Mouse (Mus musculus) neural tube, embryonic 11.5 days (tissue): ENCODE data around the gene Adad1. TPM values are rescaled to one million over a fixed set of nuclear protein-coding genes. Genes with fewer than 3 reads are reported as not detected.

Source experiments
- ATAC-seq: fragments of 200-750 bp; cut with Nextera tagmentation; 2 replicates; pipeline ENCODE4 v1.8.0; 2017; ENCODE audit warnings: moderate number of reproducible peaks, mild to moderate bottlenecking, moderate TSS enrichment, moderate library complexity; ENCODE audit not compliant: insufficient read depth, low FRiP score, low TSS enrichment
- DNase-seq: peaks from one replicate; pipeline ENCODE4 v3.0.0-alpha.2; 2015; ENCODE audit warnings: low spot score
- H3K27ac ChIP-seq: fragments of 300-500 bp; sonication (generic); 2 replicates; pipeline ENCODE4 v1.5.1; 2014; ENCODE audit warnings: low read depth, mild to moderate bottlenecking, low read length
- H3K27me3 ChIP-seq: fragments of 300-500 bp; sonication (generic); 2 replicates; pipeline ENCODE4 v1.6.1; 2014; ENCODE audit warnings: mild to moderate bottlenecking, low read length, mixed read lengths; ENCODE audit not compliant: control insufficient read depth, insufficient read depth
- H3K36me3 ChIP-seq: fragments of 300-500 bp; sonication (generic); 2 replicates; pipeline ENCODE4 v1.6.1; 2014; ENCODE audit warnings: mild to moderate bottlenecking, low read length, moderate library complexity, mixed read lengths; ENCODE audit not compliant: control insufficient read depth, insufficient read depth
- H3K4me1 ChIP-seq: fragments of 300-500 bp; sonication (generic); 2 replicates; pipeline ENCODE4 v1.6.1; 2014; ENCODE audit warnings: low read length, mixed read lengths; ENCODE audit not compliant: control insufficient read depth, insufficient read depth
- H3K4me2 ChIP-seq: fragments of 300-500 bp; sonication (generic); 2 replicates; pipeline ENCODE4 v1.6.1; 2014; ENCODE audit warnings: low read depth, mild to moderate bottlenecking, moderate library complexity
- H3K4me3 ChIP-seq: fragments of 300-500 bp; sonication (generic); 2 replicates; pipeline ENCODE4 v1.5.1; 2014; ENCODE audit warnings: low read depth, low read length
- H3K9ac ChIP-seq: fragments of 300-500 bp; sonication (generic); 2 replicates; pipeline ENCODE4 v1.6.1; 2014; ENCODE audit warnings: mild to moderate bottlenecking, low read length
- H3K9me3 ChIP-seq: fragments of 300-500 bp; sonication (generic); 2 replicates; pipeline ENCODE4 v1.6.1; 2016; ENCODE audit warnings: low read length; ENCODE audit not compliant: control insufficient read depth
- WGBS: fragments of 180-500 bp; shearing (Covaris S2); extraction: QIAGEN DNeasy Blood & Tissue Kit; methylation state at CpG from one replicate; pipeline ENCODE4 v1.1.7; 2014; 5-methylcytosine and 5-hydroxymethylcytosine counted together
- polyA plus RNA-seq: library from polyadenylated mRNA; unstranded; fragments of >200 nt; fragmentation: Nextera tagmentation; extraction: Ambion mirVana; gene quantifications from 2 replicates; pipeline ENCODE4 v1.2.1, GENCODE M21; 2014

Gene Adad1
- polyA plus RNA-seq, 1 experiment from 2014 or later: 0.40 TPM

GRCm38 (mm10) chr3:37128269-37128668 is 64.9 kb downstream of the Adad1 start:
- 56% methylated on average over 4 of the region's 4 CpGs for WGBS
- ATAC-seq (no peak), DNase-seq (peak; percentile 14)

DNA sequence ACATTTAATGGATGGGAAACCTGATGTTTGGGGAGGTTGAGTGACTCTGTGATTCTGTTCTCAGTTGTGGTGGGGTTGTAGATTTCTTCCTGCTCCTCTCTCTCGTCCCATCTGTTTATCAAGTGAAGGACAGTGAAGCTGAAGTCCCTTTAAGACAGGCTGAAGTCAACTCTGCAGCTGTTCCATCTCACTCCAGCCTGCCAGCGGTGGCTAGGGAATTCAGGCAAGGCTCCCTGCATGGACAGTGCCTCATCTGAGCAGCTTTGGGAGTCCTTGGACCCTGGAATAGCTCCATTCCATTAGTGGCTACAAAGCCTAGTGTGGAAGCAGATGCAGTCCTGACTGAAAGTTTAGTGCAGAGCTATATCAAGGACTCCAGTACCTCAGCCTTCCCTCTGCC is 65.7 kb downstream of the Adad1 start:
- WGBS: 63% methylated on average over 2 of the region's 2 CpGs
- no peaks in the 10 kb centered on the region for H3K9me3 ChIP-seq
- no peak overlapping the region for H3K4me2 ChIP-seq
- H3K36me3 ChIP-seq: no peaks in the 10 kb centered on the region
- ATAC-seq: no peak
- H3K9ac ChIP-seq: no peak overlapping the region
- H3K27me3 ChIP-seq: no peaks in the 10 kb centered on the region
- DNase-seq: no peak
- no peak overlapping the region for H3K27ac ChIP-seq
- no peaks in the 10 kb centered on the region for H3K4me1 ChIP-seq
- H3K4me3 ChIP-seq: no peak overlapping the region

More at GRCm38 (mm10) chr3:37128269-37128668, 64.9 kb downstream of the Adad1 start:
- no peaks in the 10 kb centered on the region for H3K4me1 ChIP-seq
- no peak overlapping the region for H3K9ac ChIP-seq
- H3K4me3 ChIP-seq: no peak overlapping the region
- no peak overlapping the region for H3K4me2 ChIP-seq
- H3K36me3 ChIP-seq: no peaks in the 10 kb centered on the region
- no peaks in the 10 kb centered on the region for H3K27me3 ChIP-seq
- no peak overlapping the region for H3K27ac ChIP-seq
- no peaks in the 10 kb centered on the region for H3K9me3 ChIP-seq

GRCm38 (mm10) chr3:37137231-37137630 is 73.9 kb downstream of the Adad1 start:
- no peak overlapping the region for H3K4me2 ChIP-seq
- H3K36me3 ChIP-seq: no peaks in the 10 kb centered on the region
- no peak for DNase-seq
- H3K9me3 ChIP-seq: no peaks in the 10 kb centered on the region
- no peak overlapping the region for H3K27ac ChIP-seq
- ATAC-seq: no peak
- no peaks in the 10 kb centered on the region for H3K4me1 ChIP-seq
- no peak overlapping the region for H3K4me3 ChIP-seq
- 77% methylated on average over 4 of the region's 4 CpGs for WGBS
- H3K9ac ChIP-seq: no peak overlapping the region
- no peaks in the 10 kb centered on the region for H3K27me3 ChIP-seq

DNA sequence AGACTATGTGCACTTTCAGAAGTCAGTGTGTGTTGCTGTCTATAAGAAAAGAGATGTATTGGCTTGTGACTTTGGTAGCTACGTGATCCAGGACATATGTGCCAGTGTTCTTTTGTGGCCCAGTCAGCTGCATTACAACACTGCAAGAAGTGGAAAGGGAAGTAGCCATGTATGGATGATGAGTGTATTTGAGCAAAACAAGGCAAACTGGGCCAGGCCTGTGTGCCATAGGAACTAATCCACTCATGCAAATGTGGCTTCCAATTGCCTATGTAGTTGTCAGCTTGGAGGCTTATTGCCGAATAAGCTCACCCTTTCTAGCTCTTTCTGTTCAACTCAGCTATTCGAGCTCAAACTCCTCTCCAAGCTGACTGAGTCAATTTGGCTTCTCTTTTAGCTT is 75.9 kb downstream of the Adad1 start:
- H3K27me3 ChIP-seq: no peaks in the 10 kb centered on the region
- H3K4me1 ChIP-seq: no peaks in the 10 kb centered on the region
- DNase-seq (no peak), ATAC-seq (no peak)
- no peak overlapping the region for H3K4me3 ChIP-seq
- no peaks in the 10 kb centered on the region for H3K9me3 ChIP-seq
- H3K36me3 ChIP-seq: no peaks in the 10 kb centered on the region
- no peak overlapping the region for H3K4me2 ChIP-seq
- no peak overlapping the region for H3K27ac ChIP-seq
- H3K9ac ChIP-seq: no peak overlapping the region
- WGBS: 75% methylated on average over 3 of the region's 3 CpGs

- H3K4me3 ChIP-seq: no peak overlapping the region
- WGBS: 82% methylated on average over 6 of the region's 6 CpGs
- no peak for ATAC-seq
- no peaks in the 10 kb centered on the region for H3K27me3 ChIP-seq
- DNase-seq: no peak
- H3K36me3 ChIP-seq: no peaks in the 10 kb centered on the region
- H3K27ac ChIP-seq: no peak overlapping the region
- H3K9ac ChIP-seq: no peak overlapping the region
- H3K4me1 ChIP-seq: no peaks in the 10 kb centered on the region
- no peak overlapping the region for H3K4me2 ChIP-seq
- H3K9me3 ChIP-seq: no peaks in the 10 kb centered on the region
Observed at GRCm38 (mm10) chr3:37140168-37140906, 77.0 kb downstream of the Adad1 start.

DNA sequence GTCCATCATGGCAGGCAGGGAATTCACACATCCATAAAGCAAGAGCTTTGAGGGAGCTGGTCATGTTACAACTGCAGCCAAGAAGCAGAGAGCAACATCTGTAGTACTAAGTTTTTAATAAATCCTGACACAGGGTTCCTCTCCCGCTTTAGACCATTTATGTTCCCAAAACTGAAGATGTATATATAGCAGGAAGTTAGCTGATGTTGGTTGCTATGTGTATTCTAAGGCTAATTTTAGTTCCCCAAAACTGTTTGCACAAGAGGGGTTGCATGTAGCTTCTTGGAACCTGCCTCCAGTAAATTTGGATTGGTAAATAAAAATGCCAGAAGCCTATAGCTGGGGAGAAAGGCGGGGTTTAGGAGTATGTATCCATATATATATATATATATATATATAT is 78.5 kb downstream of the Adad1 start:
- H3K9ac ChIP-seq: no peak overlapping the region
- WGBS: 91% methylated on average over 2 of the region's 2 CpGs
- no peak overlapping the region for H3K4me2 ChIP-seq
- DNase-seq (no peak), ATAC-seq (no peak)
- H3K4me3 ChIP-seq: no peak overlapping the region
- no peaks in the 10 kb centered on the region for H3K9me3 ChIP-seq
- H3K36me3 ChIP-seq: no peaks in the 10 kb centered on the region
- H3K27ac ChIP-seq: no peak overlapping the region
- H3K27me3 ChIP-seq: no peaks in the 10 kb centered on the region
- no peaks in the 10 kb centered on the region for H3K4me1 ChIP-seq

DNA sequence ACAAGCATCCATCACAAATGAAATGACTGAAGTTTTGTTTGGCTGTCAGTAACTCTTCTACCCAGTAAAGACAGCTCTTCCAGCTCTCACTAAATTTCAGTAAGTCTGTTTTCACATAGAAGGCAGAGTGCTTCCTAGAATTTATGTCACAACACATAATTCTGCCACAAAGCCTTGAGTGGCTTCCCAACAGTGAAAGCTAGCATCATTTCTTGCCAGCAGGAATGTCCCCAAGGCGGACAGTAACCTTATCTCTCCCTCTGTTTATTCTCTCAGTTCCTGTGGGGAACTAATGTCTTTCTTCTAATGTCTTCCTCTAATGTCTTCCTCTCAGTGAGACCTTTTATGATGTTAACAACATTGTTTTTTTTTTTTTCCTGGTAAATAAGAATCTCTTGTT is 81.7 kb downstream of the Adad1 start:
- no peaks in the 10 kb centered on the region for H3K36me3 ChIP-seq
- H3K27me3 ChIP-seq: no peaks in the 10 kb centered on the region
- no peaks in the 10 kb centered on the region for H3K4me1 ChIP-seq
- DNase-seq (no peak), ATAC-seq (no peak)
- H3K27ac ChIP-seq: no peak overlapping the region
- H3K9me3 ChIP-seq: no peaks in the 10 kb centered on the region
- H3K4me2 ChIP-seq: no peak overlapping the region
- H3K4me3 ChIP-seq: no peak overlapping the region
- WGBS: 54% methylated on average over 1 of the region's 1 CpGs
- no peak overlapping the region for H3K9ac ChIP-seq

DNA sequence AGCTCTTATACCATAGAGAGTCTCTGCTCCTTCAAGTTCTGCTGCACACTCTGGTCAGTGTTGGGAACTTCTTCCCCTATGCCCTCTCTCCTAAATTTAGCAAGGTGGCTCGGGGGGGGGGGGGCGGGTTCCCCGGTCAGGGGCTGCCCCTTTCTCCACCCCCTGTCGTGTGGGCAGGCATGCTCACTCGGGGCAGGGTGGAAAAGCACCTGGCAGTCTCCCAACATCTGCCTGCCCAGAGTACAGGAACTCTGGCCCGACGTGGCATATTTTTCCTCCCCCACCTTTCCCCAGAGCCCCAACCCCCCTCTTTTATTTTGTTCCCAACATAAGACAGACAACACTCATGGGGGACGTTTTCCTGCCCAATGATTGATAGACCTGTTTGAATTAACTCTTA is 83.1 kb downstream of the Adad1 start:
- Histone ChIP-seq H3K4me2 (no peak overlapping the region), H3K27ac (no peak overlapping the region), H3K36me3 (no peaks in the 10 kb centered on the region), H3K9me3 (no peaks in the 10 kb centered on the region), H3K27me3 (no peaks in the 10 kb centered on the region), H3K9ac (no peak overlapping the region), H3K4me1 (no peaks in the 10 kb centered on the region), H3K4me3 (no peak overlapping the region)
- DNase-seq (no peak), ATAC-seq (no peak)
- WGBS: 35% methylated on average over 8 of the region's 8 CpGs

GRCm38 (mm10) chr3:37146810-37147209 is 83.5 kb downstream of the Adad1 start:
- Histone ChIP-seq H3K4me1 (no peaks in the 10 kb centered on the region), H3K9ac (no peak overlapping the region), H3K9me3 (no peaks in the 10 kb centered on the region), H3K4me2 (no peak overlapping the region), H3K4me3 (no peak overlapping the region), H3K27ac (no peak overlapping the region), H3K36me3 (no peaks in the 10 kb centered on the region), H3K27me3 (no peaks in the 10 kb centered on the region)
- DNase-seq (no peak), ATAC-seq (no peak)
- 82% methylated on average over 7 of the region's 7 CpGs for WGBS
